Mouse (Mus musculus): ENCODE results near the gene Zfp57. TPM values are rescaled to one million over a fixed set of nuclear protein-coding genes. Genes with fewer than 3 reads are reported as not detected.

Zfp57 gene
- polyA plus RNA-seq, 1 experiment = 19.0 TPM

DNA sequence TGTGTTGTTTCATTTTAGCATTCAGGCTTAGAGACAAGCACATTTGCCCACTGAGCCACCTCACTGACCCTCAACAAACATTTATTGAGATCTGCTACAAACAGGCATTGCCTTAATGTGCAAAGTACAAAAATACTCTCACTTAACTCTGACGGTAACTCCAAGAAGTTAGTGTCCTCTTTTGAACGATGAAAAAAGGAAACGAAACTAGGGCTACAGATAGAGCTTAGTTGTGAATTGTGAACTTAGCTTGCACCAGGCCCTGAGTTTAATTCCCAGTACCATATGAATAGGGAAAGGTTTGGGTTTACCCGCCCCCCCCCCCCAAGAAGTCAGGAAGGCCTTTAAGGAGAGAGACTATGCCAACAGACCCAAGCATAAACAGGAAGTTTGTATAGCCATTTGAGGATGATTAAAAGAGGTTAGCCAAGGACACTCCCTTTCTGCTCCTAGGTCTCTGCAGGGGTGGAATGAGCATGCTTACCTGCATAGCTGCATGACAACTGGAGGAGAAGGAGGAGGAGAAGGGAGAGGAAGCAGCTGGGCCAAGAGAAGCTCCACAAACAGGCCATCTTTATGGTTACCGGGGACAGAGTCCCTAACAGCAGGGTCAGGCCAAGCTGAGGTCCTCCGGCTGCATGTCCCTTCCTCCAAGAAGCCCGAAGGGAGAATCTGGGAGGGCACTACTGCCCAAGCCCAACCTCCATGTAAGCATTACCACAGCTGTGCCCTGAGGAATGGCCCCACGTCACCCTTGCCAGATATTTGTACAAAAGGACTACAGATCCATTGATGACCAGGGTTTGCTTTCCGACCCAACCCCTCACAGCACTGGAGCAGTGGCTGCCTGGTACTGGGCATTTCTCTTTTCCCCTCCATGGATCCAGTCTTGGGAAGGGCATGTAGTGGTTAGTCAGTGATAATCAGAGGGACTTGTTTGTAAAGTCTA is 21.9 kb downstream of the Zfp57 start, which contains the start of gene Mog:
Gene Mog (minus strand): TSS at position 771 of the 949 bp plus-strand sequence.
- TF ChIP-seq POLR2A (IDR thresholded peaks at IDR 0.05; ENCODE audit: borderline replicate concordance, control insufficient read depth, low read depth, low read length) = no peak
- no peak for TF ChIP-seq CTCF (IDR thresholded peaks at IDR 0.05; ENCODE audit: control insufficient read depth, insufficient read depth, low read length)
- 53% methylated on average over 9 of the region's 9 CpGs for WGBS
- H3K27ac ChIP-seq (ENCODE audit: control insufficient read depth, insufficient read depth, low read depth, low read length, poor library complexity) = no peak within 1 kb of the TSS
- no peak within 1 kb of the TSS for H3K4me3 ChIP-seq (replicated peaks; ENCODE audit: control insufficient read depth, low read depth, low read length)
- H3K4me1 ChIP-seq (ENCODE audit: control insufficient read depth, insufficient read depth, low read length) = no peaks in the 10 kb centered on the region

DNA sequence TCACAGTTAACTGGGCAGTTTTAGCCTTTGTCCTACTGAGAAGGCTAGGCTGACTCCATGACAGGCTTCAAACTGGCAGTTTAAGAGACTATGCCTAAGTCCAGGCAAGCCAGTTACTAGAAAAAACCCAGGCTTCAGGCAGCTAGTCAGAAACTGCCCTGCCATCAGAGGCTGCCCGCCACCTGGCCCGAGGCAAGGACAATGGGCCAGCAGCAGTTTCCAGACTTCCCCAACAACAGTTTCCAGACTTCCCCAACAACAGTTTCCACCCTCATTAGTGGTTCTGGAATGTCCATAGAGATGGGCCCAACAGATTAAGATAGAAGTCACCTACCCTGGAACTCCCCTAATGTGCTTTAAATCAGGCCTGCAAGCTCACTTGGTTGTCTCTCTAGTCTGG is 25.5 kb downstream of the Zfp57 start:
- Histone ChIP-seq H3K27ac (ENCODE audit: control insufficient read depth, insufficient read depth, low read depth, low read length, poor library complexity) (no peak overlapping the region), H3K4me3 (replicated peaks; ENCODE audit: control insufficient read depth, low read depth, low read length) (no peak overlapping the region), H3K4me1 (ENCODE audit: control insufficient read depth, insufficient read depth, low read length) (no peaks in the 10 kb centered on the region)
- 84% methylated on average over 2 of the region's 2 CpGs for WGBS
- no peak for TF ChIP-seq CTCF (IDR thresholded peaks at IDR 0.05; ENCODE audit: control insufficient read depth, insufficient read depth, low read length)
- no peak for TF ChIP-seq POLR2A (IDR thresholded peaks at IDR 0.05; ENCODE audit: borderline replicate concordance, control insufficient read depth, low read depth, low read length)

DNA sequence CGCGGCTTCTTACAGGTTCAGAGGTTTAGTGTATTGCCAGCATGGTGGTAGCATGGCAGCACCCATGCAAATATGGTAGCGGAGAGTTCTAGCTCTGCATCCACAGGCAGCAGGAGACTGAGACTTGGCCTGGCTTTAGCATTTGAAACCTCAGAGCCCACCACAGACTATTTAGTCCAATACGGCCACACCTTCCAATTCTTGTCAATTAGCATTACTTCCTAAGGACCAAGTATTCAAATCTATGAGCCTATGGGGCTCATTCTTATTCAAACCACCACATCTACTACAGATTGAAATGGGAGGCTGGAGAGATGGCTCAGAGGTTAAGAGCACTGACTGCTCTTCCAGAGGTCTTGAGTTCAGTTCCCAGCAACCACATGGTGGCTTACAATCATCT is 26.5 kb downstream of the Zfp57 start:
- 85% methylated on average over 4 of the region's 4 CpGs for WGBS

DNA sequence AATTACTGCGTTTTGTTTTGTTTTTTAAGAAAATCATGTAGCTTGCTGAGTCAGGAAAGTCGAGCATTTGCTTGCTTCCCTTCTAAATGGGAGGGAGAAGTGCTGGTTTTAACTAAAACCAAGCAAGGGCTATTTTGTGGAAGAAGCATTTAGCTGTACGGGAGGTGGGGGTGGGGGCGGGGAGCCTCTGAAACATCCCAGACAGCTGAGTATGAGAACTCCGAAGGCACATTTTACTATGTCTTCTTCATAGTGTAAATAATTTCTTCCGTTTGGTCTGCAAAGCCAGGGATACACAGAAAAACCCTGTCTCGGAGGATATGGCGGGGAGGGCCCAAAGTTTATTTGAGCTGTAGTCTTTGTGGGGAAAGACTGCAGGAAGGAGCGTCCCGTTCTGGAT is 27.2 kb downstream of the Zfp57 start:
- no peak overlapping the region for H3K4me3 ChIP-seq (replicated peaks; ENCODE audit: control insufficient read depth, low read depth, low read length)
- WGBS = 53% methylated on average over 10 of the region's 10 CpGs
- no peak for TF ChIP-seq POLR2A (IDR thresholded peaks at IDR 0.05; ENCODE audit: borderline replicate concordance, control insufficient read depth, low read depth, low read length)
- no peak for TF ChIP-seq CTCF (IDR thresholded peaks at IDR 0.05; ENCODE audit: control insufficient read depth, insufficient read depth, low read length)
- H3K4me1 ChIP-seq (ENCODE audit: control insufficient read depth, insufficient read depth, low read length) = no peaks in the 10 kb centered on the region
- no peak overlapping the region for H3K27ac ChIP-seq (ENCODE audit: control insufficient read depth, insufficient read depth, low read depth, low read length, poor library complexity)

More for the DNA sequence above, 26.5 kb downstream of the Zfp57 start:
- H3K4me3 ChIP-seq (replicated peaks; ENCODE audit: control insufficient read depth, low read depth, low read length) = no peak overlapping the region
- H3K27ac ChIP-seq (ENCODE audit: control insufficient read depth, insufficient read depth, low read depth, low read length, poor library complexity) = no peak overlapping the region
- TF ChIP-seq POLR2A (IDR thresholded peaks at IDR 0.05; ENCODE audit: borderline replicate concordance, control insufficient read depth, low read depth, low read length) = no peak
- TF ChIP-seq CTCF (IDR thresholded peaks at IDR 0.05; ENCODE audit: control insufficient read depth, insufficient read depth, low read length) = no peak
- no peaks in the 10 kb centered on the region for H3K4me1 ChIP-seq (ENCODE audit: control insufficient read depth, insufficient read depth, low read length)

DNA sequence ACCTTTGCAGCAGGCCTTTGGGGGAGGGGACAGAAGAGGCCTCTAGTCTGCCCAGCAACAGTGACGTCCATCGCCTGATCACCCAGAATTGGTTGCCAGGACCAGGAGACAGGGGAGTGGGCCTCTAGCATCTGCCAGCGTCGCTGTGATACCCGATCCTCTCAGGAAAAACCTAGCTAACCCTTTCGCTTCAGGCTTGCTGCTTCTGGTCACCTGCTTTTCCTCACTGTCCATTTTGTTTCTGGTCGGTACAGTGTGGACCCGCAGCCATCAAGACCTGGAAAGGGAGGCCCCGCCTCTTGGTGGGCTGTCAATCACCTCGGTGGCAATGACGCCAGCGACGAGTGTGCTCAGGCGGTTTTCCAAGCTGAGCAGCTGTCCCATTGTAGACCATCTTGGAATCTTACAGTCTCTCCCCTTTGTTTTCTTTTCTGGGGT is 27.7 kb downstream of the Zfp57 start:
- no peak for TF ChIP-seq POLR2A (IDR thresholded peaks at IDR 0.05; ENCODE audit: borderline replicate concordance, control insufficient read depth, low read depth, low read length)
- no peak for TF ChIP-seq CTCF (IDR thresholded peaks at IDR 0.05; ENCODE audit: control insufficient read depth, insufficient read depth, low read length)
- Histone ChIP-seq H3K4me3 (replicated peaks; ENCODE audit: control insufficient read depth, low read depth, low read length) (peak overlapping the region; percentile 55), H3K27ac (ENCODE audit: control insufficient read depth, insufficient read depth, low read depth, low read length, poor library complexity) (no peak overlapping the region), H3K4me1 (ENCODE audit: control insufficient read depth, insufficient read depth, low read length) (no peaks in the 10 kb centered on the region)
- under 1% methylated on average over 14 of the region's 14 CpGs for WGBS

DNA sequence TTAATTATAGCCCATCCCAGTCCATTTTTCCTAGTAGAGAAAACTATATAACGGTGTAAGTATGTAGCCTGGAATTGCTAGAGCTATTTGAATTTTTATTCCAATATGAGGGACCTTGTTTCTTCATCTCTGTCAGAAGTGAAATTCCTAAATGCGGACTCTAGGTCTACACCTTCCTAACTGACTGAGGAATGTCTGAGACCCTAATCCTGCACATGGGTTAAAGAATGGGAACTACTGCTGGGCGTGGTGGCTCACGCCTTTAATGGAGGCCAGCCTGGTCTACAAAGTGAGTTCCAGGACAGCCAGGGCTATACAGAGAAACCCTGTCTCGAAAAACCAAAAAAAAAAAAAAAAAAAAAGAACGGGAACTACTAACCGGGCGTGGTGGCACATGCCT is 28.2 kb downstream of the Zfp57 start:
- no peak overlapping the region for H3K4me3 ChIP-seq (replicated peaks; ENCODE audit: control insufficient read depth, low read depth, low read length)
- H3K4me1 ChIP-seq (ENCODE audit: control insufficient read depth, insufficient read depth, low read length) = no peaks in the 10 kb centered on the region
- no peak for TF ChIP-seq POLR2A (IDR thresholded peaks at IDR 0.05; ENCODE audit: borderline replicate concordance, control insufficient read depth, low read depth, low read length)
- TF ChIP-seq CTCF (IDR thresholded peaks at IDR 0.05; ENCODE audit: control insufficient read depth, insufficient read depth, low read length) = no peak
- WGBS = 70% methylated on average over 8 of the region's 8 CpGs
- no peak overlapping the region for H3K27ac ChIP-seq (ENCODE audit: control insufficient read depth, insufficient read depth, low read depth, low read length, poor library complexity)

DNA sequence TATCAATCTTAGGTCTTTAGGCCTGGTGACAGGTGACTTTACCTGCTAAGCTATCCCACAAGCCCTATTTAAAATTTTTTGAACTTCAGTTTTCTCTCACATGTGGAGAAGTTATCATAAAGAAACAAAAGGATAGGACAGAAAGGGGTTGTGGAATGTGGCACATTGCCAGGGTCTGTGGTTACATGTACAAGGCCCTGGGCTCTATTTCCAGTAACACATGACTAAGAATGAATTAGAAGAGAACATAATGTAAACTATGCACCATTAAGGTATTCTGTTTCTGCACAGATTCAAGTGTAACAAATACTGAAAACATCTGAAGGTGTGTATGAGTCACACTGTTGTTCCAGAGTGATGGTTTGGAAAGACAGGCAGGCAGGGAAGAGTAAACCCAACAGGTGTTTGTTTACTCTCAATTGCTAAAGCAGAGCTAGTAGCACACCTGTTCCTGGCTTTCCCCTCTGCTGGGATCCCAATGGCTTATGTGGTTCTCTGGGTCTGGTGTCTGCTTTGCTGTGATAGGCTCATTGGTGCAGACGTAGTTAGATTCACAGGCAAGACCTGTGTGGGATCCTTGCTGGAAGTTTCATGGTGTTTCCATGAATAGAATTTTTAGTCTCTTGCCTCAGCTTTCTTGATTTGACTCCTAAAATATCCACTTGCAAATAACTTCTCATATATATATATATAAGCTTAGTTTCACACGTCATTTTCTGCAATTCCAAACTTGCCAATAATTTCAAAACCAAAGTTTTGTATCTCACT is 38.3 kb downstream of the Zfp57 start:
- no peak overlapping the region for H3K4me3 ChIP-seq (replicated peaks; ENCODE audit: control insufficient read depth, low read depth, low read length)
- H3K27ac ChIP-seq (ENCODE audit: control insufficient read depth, insufficient read depth, low read depth, low read length, poor library complexity) = no peak overlapping the region
- H3K4me1 ChIP-seq (ENCODE audit: control insufficient read depth, insufficient read depth, low read length) = no peaks in the 10 kb centered on the region; the same call in 1 of the 2 replicates
- 69% methylated on average over 2 of the region's 2 CpGs for WGBS
- no peak for TF ChIP-seq POLR2A (IDR thresholded peaks at IDR 0.05; ENCODE audit: borderline replicate concordance, control insufficient read depth, low read depth, low read length)
- no peak for TF ChIP-seq CTCF (IDR thresholded peaks at IDR 0.05; ENCODE audit: control insufficient read depth, insufficient read depth, low read length)
